Mouse (Mus musculus) heart, adult 2 months (tissue): ENCODE data around the gene Ccr4.

Experiments used
- CTCF ChIP-seq: fragments of 200-600 bp; IDR thresholded peaks from 2 replicates; pipeline ENCODE4 v1.8.1; 2022; ENCODE audit warnings: antibody characterized with exemption, mild to moderate bottlenecking, moderate library complexity
- EP300 ChIP-seq: fragments of 200-500 bp; IDR thresholded peaks from 2 replicates; pipeline ENCODE4 v1.6.1; 2011; ENCODE audit warnings: low read depth, low read length, control low read depth; ENCODE audit not compliant: insufficient read depth
- POLR2A ChIP-seq: fragments of 200-500 bp; IDR thresholded peaks from 2 replicates; pipeline ENCODE4 v1.6.1; 2011; ENCODE audit warnings: mild to moderate bottlenecking, low read depth, low read length, control low read depth; ENCODE audit not compliant: insufficient read depth

DNA sequence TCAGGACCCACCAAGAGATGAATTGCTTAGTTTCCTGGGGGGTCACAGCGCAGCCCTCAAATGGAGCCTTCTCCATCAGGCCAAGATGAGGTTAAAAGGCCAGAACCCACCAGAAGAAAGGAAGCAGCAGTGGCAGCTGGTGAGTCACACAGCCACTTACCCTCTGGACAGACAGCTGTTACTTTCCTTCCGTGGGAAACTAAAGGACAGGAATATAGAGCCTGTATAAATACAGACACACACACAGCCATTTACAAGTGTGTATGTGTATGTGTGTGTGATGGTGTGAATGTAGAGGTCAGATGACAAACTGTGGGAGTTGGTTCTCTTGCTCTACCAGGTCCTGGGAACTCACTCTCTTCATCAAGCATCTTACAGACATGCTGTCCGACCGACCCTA is 1.8 kb upstream of the Ccr4 start:
- TF ChIP-seq POLR2A (no peak), CTCF (no peak), EP300 (no peak)
